Mouse (Mus musculus): Measurements from ENCODE around the gene Ccdc28a. TPM values are rescaled to one million over a fixed set of nuclear protein-coding genes. Genes with fewer than 3 reads are reported as not detected.
A peak's percentile ranks its signal among the peaks of the same experiment; 100 is the strongest.

Gene Ccdc28a
- 1.2 TPM in 1 of 2 replicates, not detected in the other for polyA plus RNA-seq (2012; ENCODE audit: insufficient read depth, low replicate concordance)

DNA sequence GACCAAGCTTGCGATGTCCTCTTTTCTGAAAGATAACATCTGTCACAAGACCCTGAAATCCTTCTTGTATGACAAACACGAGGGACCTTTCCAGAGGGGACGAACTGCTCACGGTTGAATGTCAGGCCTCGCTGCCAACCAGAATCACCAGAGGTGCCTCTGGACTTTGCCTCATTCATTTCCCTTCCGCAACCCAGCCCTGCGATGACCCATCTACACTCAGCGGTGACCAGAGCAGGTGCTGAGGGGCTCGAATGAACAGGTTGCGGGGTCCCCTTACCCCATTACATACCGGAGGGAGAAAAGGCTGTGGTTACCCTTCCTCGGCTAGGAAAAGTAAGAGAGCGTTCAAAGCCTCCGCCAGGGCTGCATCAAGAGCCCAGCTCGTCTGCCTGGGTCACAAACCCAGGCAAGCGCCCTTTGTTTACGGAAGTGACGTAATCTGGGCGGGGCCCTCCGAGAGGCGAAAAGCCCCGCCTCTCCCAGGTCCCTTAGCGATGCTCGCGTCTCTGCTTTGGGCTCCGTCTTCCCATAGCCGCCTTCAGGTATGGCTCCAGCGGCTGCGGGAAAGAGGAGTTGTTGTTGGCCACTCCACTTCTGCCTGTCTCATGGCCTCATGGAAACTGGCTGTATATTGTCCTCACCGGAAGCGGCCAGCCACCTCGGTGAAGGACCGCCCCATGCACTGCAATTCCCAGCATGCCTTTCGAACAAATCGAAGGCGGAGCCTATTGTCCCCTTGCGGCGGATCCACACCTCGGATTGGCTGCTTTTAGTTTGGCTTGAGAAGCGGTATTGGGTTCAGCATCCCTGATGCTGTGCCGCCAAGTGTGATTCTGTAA lies at the start of gene Ccdc28a:
Ccdc28a (minus strand) TSS at position 439 of the 842 bp plus-strand sequence.
- Histone ChIP-seq H3K9me3 (no peaks in the 10 kb centered on the region), H3K4me1 (peaks cover 20% of the 10 kb centered on the region; the same call in 1 of the 2 replicates), H3K4me3 (replicated peaks) (peak within 1 kb of the TSS; percentile 96), H3K36me3 (replicated peaks; ENCODE audit: low read length) (no peaks in the 10 kb centered on the region), H3K27me3 (replicated peaks) (no peaks in the 10 kb centered on the region)
- TF ChIP-seq FLI1 (IDR thresholded peaks at IDR 0.05; ENCODE audit: low read length) = 0 out of 2 replicates have a peak, but pooled peaks have one; percentile 40
- no peak for TF ChIP-seq GATA1 (IDR thresholded peaks at IDR 0.05; ENCODE audit: borderline replicate concordance, low read length)

GRCm38 (mm10) chr10:18283991-18284390 lies 49.2 kb upstream of the Ccdc28a start:
- Histone ChIP-seq H3K36me3 (replicated peaks; ENCODE audit: low read length) (no peaks in the 10 kb centered on the region), H3K9me3 (no peaks in the 10 kb centered on the region), H3K4me1 (no peaks in the 10 kb centered on the region), H3K27me3 (replicated peaks) (no peaks in the 10 kb centered on the region), H3K4me3 (replicated peaks) (no peak overlapping the region)
- TF ChIP-seq FLI1 (IDR thresholded peaks at IDR 0.05; ENCODE audit: low read length) = no peak
- no peak for TF ChIP-seq GATA1 (IDR thresholded peaks at IDR 0.05; ENCODE audit: borderline replicate concordance, low read length)

DNA sequence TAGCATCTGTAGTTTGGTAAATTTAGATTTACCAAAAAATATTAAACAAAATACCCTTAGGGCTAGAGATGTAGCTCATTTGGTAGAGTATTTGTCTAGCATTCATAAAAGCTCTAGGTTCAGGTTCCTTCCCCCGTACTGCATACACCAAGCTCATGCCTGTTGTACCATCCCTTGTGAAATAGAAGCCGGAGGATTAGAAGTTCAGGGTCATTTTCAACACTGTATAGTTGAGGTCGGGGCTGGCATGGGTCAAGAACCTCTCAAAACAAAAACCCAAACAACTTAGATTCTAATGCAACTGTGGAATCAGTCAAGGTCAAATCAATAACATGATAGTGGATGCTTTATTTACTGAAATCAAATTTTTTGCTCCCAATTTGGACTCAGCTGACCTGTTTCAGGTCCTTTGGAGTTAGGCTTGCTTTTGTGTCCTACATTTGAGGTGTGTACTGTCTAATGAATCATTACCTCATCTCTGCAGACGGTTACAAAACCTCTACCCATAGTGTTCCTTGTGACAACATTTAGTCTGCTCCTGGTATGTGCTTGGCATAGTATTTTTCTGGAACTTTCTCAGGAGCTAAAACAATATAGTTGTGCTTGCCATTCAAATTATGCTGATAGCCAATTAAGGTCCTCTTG lies 41.4 kb upstream of the Ccdc28a start:
- Histone ChIP-seq H3K4me1 (no peaks in the 10 kb centered on the region), H3K4me3 (replicated peaks) (no peak overlapping the region), H3K36me3 (replicated peaks; ENCODE audit: low read length) (no peaks in the 10 kb centered on the region), H3K27me3 (replicated peaks) (no peaks in the 10 kb centered on the region), H3K9me3 (peaks cover 5% of the 10 kb centered on the region)
- TF ChIP-seq GATA1 (IDR thresholded peaks at IDR 0.05; ENCODE audit: borderline replicate concordance, low read length) (no peak), FLI1 (IDR thresholded peaks at IDR 0.05; ENCODE audit: low read length) (no peak)

DNA sequence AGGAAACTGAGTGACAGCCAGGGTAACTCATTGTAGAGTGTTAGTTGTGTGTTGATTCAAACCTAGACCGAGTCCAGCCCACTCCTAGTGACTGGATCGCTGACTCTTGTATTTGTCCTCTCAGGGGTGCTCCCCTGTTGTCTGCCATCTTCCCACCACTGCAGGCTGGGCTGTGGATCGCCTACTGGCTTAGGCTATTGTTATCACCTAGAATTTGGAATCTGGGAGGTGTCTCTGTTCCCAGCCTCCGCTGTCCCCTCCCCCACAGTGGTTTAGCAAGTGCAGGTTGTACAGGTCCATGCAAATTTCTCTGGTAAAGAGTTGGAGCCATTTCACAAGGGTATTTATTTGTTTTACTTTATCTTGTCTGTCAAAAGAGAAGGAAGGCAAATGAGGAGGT lies 16.5 kb upstream of the Ccdc28a start:
- H3K4me1 ChIP-seq = no peaks in the 10 kb centered on the region
- H3K9me3 ChIP-seq = no peaks in the 10 kb centered on the region
- H3K36me3 ChIP-seq (replicated peaks; ENCODE audit: low read length) = no peaks in the 10 kb centered on the region
- H3K27me3 ChIP-seq (replicated peaks) = peaks cover 1% of the 10 kb centered on the region
- no peak overlapping the region for H3K4me3 ChIP-seq (replicated peaks)
- TF ChIP-seq FLI1 (IDR thresholded peaks at IDR 0.05; ENCODE audit: low read length) (no peak), GATA1 (IDR thresholded peaks at IDR 0.05; ENCODE audit: borderline replicate concordance, low read length) (no peak)

- no peaks in the 10 kb centered on the region for H3K9me3 ChIP-seq
- H3K36me3 ChIP-seq (replicated peaks; ENCODE audit: low read length) = no peaks in the 10 kb centered on the region
- H3K27me3 ChIP-seq (replicated peaks) = peaks cover 1% of the 10 kb centered on the region
- TF ChIP-seq FLI1 (IDR thresholded peaks at IDR 0.05; ENCODE audit: low read length) (no peak), GATA1 (IDR thresholded peaks at IDR 0.05; ENCODE audit: borderline replicate concordance, low read length) (no peak)
- H3K4me1 ChIP-seq = no peaks in the 10 kb centered on the region
- no peak overlapping the region for H3K4me3 ChIP-seq (replicated peaks)
Observed at GRCm38 (mm10) chr10:18243614-18244013, 8.8 kb upstream of the Ccdc28a start.

- no peak overlapping the region for H3K4me3 ChIP-seq (replicated peaks)
- peaks cover 20% of the 10 kb centered on the region; the same call in 1 of the 2 replicates for H3K4me1 ChIP-seq
- no peak for TF ChIP-seq FLI1 (IDR thresholded peaks at IDR 0.05; ENCODE audit: low read length)
- no peak for TF ChIP-seq GATA1 (IDR thresholded peaks at IDR 0.05; ENCODE audit: borderline replicate concordance, low read length)
- no peaks in the 10 kb centered on the region for H3K9me3 ChIP-seq
- H3K27me3 ChIP-seq (replicated peaks) = no peaks in the 10 kb centered on the region
- H3K36me3 ChIP-seq (replicated peaks; ENCODE audit: low read length) = no peaks in the 10 kb centered on the region
Observed at GRCm38 (mm10) chr10:18237191-18237590, 2.4 kb upstream of the Ccdc28a start.

DNA sequence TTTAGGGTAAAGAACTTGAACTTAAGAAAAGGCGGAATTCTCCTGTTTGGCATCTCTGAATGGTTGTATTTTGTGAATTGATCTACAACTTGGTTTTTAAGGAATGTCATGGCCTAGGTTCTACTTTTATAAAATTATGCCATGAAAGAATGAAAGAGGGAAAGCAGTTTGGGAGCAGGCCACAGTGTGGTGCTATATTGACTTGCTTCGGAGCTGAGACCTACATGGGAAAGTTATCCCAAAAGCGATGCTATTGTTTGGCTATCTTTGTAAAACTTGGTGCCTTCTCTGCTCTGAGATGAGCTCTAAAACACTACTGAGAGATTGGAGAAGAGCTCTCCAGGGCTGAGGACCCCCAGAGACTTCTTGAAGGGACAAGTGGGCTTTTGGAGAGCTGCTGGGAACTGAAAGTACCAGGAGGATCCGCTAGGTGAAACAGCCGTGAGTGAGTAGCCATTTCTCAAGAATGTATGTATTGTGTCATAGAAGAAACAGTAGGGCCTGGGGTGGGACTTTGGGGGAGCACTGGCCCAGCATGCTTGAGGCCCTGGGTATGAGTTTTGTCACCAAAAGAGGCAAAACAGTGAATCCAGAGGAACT lies 1.6 kb upstream of the Ccdc28a start:
- Histone ChIP-seq H3K4me1 (peaks cover 20% of the 10 kb centered on the region; the same call in 1 of the 2 replicates), H3K36me3 (replicated peaks; ENCODE audit: low read length) (no peaks in the 10 kb centered on the region), H3K27me3 (replicated peaks) (no peaks in the 10 kb centered on the region), H3K4me3 (replicated peaks) (no peak overlapping the region), H3K9me3 (no peaks in the 10 kb centered on the region)
- TF ChIP-seq FLI1 (IDR thresholded peaks at IDR 0.05; ENCODE audit: low read length) = no peak

DNA sequence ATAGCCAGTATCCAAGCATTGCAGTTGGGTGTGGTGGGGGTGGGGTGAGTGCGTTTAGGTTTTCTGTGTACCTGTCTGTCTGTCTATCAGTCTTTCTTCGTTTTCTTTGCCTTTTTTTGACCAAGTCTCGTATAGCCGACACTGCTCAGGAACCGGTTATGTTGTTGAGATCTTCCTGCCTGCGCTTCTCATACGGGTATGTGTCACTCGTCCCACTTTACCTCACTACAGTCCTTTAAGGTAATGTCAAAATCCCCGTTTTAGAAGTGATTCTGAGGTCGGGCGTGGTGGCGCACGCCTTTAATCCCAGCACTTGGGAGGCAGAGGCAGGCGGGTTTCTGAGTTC lies 577 bp upstream of the Ccdc28a start:
- Histone ChIP-seq H3K4me1 (peaks cover 20% of the 10 kb centered on the region; the same call in 1 of the 2 replicates), H3K4me3 (replicated peaks) (peak overlapping the region; percentile 96), H3K36me3 (replicated peaks; ENCODE audit: low read length) (no peaks in the 10 kb centered on the region), H3K27me3 (replicated peaks) (no peaks in the 10 kb centered on the region), H3K9me3 (no peaks in the 10 kb centered on the region)
- no peak for TF ChIP-seq FLI1 (IDR thresholded peaks at IDR 0.05; ENCODE audit: low read length)
- no peak for TF ChIP-seq GATA1 (IDR thresholded peaks at IDR 0.05; ENCODE audit: borderline replicate concordance, low read length)

DNA sequence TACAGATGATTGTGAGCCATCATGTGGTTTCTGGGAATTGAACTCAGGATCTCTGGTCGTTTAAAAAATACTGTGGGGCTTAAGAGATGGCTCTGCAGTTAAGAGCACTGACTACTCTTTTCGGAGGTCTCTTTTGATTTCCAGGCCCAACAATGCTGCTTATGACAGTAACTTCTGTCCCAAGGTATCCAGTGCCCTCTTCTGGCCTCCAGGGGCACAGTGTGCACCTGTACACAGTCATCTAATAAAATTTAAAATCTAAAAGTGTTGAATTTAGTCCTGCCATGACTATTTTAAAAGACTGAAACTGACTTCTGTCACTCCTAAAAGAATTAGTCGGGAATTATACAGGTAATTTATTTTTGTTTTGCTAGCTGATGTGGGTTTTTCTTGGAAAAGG lies 907 bp downstream of the Ccdc28a start:
- H3K4me3 ChIP-seq (replicated peaks) = peak overlapping the region; percentile 96
- peaks cover 20% of the 10 kb centered on the region; the same call in 1 of the 2 replicates for H3K4me1 ChIP-seq
- TF ChIP-seq GATA1 (IDR thresholded peaks at IDR 0.05; ENCODE audit: borderline replicate concordance, low read length) (no peak), FLI1 (IDR thresholded peaks at IDR 0.05; ENCODE audit: low read length) (no peak)
- no peaks in the 10 kb centered on the region for H3K9me3 ChIP-seq
- H3K27me3 ChIP-seq (replicated peaks) = no peaks in the 10 kb centered on the region
- no peaks in the 10 kb centered on the region for H3K36me3 ChIP-seq (replicated peaks; ENCODE audit: low read length)

GRCm38 (mm10) chr10:18224386-18224785 lies 10.4 kb downstream of the Ccdc28a start:
- Histone ChIP-seq H3K4me3 (replicated peaks) (no peak overlapping the region), H3K27me3 (replicated peaks) (no peaks in the 10 kb centered on the region), H3K4me1 (no peaks in the 10 kb centered on the region), H3K9me3 (no peaks in the 10 kb centered on the region), H3K36me3 (replicated peaks; ENCODE audit: low read length) (peaks cover 32% of the 10 kb centered on the region)
- TF ChIP-seq GATA1 (IDR thresholded peaks at IDR 0.05; ENCODE audit: borderline replicate concordance, low read length) = no peak
- no peak for TF ChIP-seq FLI1 (IDR thresholded peaks at IDR 0.05; ENCODE audit: low read length)
